Mouse (Mus musculus): Measurements from ENCODE around the gene Tubd1. TPM values are rescaled to one million over a fixed set of nuclear protein-coding genes. Genes with fewer than 3 reads are reported as not detected.
"Not testable (repeated sequence)": the region's sequence is repeated elsewhere in the genome, so short reads cannot be mapped to it uniquely, and the experiment has no call there.

Tubd1 gene
- polyA plus RNA-seq, 1 experiment from 2014 or later, result 12.6 TPM

- no peak overlapping the region for H3K4me3 ChIP-seq (ENCODE audit: low read depth, low read length)
- WGBS, result 83% methylated on average over 3 of the region's 3 CpGs
- no peaks in the 10 kb centered on the region for H3K27me3 ChIP-seq (ENCODE audit: control insufficient read depth, insufficient read depth, low read length)
- H3K36me3 ChIP-seq (replicated peaks; ENCODE audit: control insufficient read depth, insufficient read depth, low read depth, low read length), result peaks cover 13% of the 10 kb centered on the region
- no peak overlapping the region for H3K4me2 ChIP-seq (ENCODE audit: low read depth, low read length)
- H3K4me1 ChIP-seq (ENCODE audit: control insufficient read depth, insufficient read depth, low read length), result no peaks in the 10 kb centered on the region
- H3K27ac ChIP-seq (replicated peaks; ENCODE audit: low read depth, low read length), result no peak overlapping the region
- DNase-seq (ENCODE audit: low spot score) (no peak), ATAC-seq (replicated peaks; ENCODE audit: insufficient number of reproducible peaks, low FRiP score, low TSS enrichment, low read depth) (no peak)
- no peaks in the 10 kb centered on the region for H3K9me3 ChIP-seq (replicated peaks; ENCODE audit: control insufficient read depth, low read length)
- no peak overlapping the region for H3K9ac ChIP-seq (replicated peaks; ENCODE audit: low read length)
Measured at GRCm38 (mm10) chr11:86517229-86517628, 27.6 kb upstream of the Tubd1 start.

GRCm38 (mm10) chr11:86519751-86520150 is 25.0 kb upstream of the Tubd1 start:
- DNase-seq (ENCODE audit: low spot score) (no peak), ATAC-seq (replicated peaks; ENCODE audit: insufficient number of reproducible peaks, low FRiP score, low TSS enrichment, low read depth) (no peak)
- Histone ChIP-seq H3K4me1 (ENCODE audit: control insufficient read depth, insufficient read depth, low read length) (no peaks in the 10 kb centered on the region), H3K36me3 (replicated peaks; ENCODE audit: control insufficient read depth, insufficient read depth, low read depth, low read length) (peaks cover 13% of the 10 kb centered on the region), H3K27ac (replicated peaks; ENCODE audit: low read depth, low read length) (no peak overlapping the region), H3K4me3 (ENCODE audit: low read depth, low read length) (no peak overlapping the region), H3K4me2 (ENCODE audit: low read depth, low read length) (no peak overlapping the region), H3K9me3 (replicated peaks; ENCODE audit: control insufficient read depth, low read length) (no peaks in the 10 kb centered on the region), H3K9ac (replicated peaks; ENCODE audit: low read length) (no peak overlapping the region), H3K27me3 (ENCODE audit: control insufficient read depth, insufficient read depth, low read length) (no peaks in the 10 kb centered on the region)
- 95% methylated on average over 7 of the region's 7 CpGs for WGBS

DNA sequence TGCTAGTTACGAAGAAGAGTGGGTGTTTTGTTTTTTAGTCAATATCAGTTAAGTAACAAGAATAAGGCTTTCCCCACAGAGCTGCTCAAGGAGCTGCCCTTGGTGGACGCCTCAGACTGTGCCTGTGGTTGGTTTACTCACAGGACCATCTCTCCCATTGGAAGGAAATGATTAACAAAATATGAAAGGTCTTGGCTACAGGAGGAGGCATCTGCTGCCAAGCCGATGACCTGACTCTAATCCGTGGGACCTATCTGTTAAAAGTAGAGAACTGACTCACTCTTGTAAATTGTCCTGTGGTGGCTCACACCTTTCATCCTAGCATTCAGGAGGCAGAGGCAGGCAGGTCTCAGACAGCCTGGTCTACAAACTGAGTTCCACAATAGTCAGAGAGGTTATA is 17.3 kb upstream of the Tubd1 start:
- no peaks in the 10 kb centered on the region; the same call in 1 of the 2 replicates for H3K36me3 ChIP-seq (replicated peaks; ENCODE audit: control insufficient read depth, insufficient read depth, low read depth, low read length)
- no peaks in the 10 kb centered on the region for H3K27me3 ChIP-seq (ENCODE audit: control insufficient read depth, insufficient read depth, low read length)
- H3K27ac ChIP-seq (replicated peaks; ENCODE audit: low read depth, low read length), result no peak overlapping the region
- no peak for DNase-seq (ENCODE audit: low spot score)
- no peaks in the 10 kb centered on the region for H3K9me3 ChIP-seq (replicated peaks; ENCODE audit: control insufficient read depth, low read length)
- H3K4me3 ChIP-seq (ENCODE audit: low read depth, low read length), result no peak overlapping the region
- no peak overlapping the region for H3K9ac ChIP-seq (replicated peaks; ENCODE audit: low read length)
- no peak for ATAC-seq (replicated peaks; ENCODE audit: insufficient number of reproducible peaks, low FRiP score, low TSS enrichment, low read depth)
- no peaks in the 10 kb centered on the region for H3K4me1 ChIP-seq (ENCODE audit: control insufficient read depth, insufficient read depth, low read length)
- H3K4me2 ChIP-seq (ENCODE audit: low read depth, low read length), result no peak overlapping the region
- 90% methylated on average over 4 of the region's 4 CpGs for WGBS

DNA sequence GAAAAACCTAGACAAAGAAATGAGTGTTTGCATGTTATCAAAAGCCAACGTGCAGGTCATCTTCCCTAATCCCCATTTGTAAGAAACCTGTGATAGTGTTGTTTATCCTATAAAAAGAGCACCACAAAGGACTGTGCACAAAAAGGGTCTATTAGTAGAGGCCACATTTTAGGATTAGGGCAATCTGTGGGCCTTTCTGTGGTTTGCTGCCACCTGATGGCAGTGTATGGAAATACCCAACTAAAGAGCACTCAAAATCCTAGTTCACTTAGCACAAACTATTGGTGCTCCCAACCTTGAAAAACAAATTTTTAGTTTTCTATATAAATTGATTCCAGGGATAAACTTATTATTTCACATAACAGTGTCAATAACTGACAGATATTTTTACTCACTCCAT is 12.0 kb upstream of the Tubd1 start:
- H3K9ac ChIP-seq (replicated peaks; ENCODE audit: low read length), result no peak overlapping the region
- H3K4me3 ChIP-seq (ENCODE audit: low read depth, low read length), result no peak overlapping the region
- DNase-seq (ENCODE audit: low spot score) (peak; percentile 49), ATAC-seq (replicated peaks; ENCODE audit: insufficient number of reproducible peaks, low FRiP score, low TSS enrichment, low read depth) (no peak)
- H3K36me3 ChIP-seq (replicated peaks; ENCODE audit: control insufficient read depth, insufficient read depth, low read depth, low read length), result no peaks in the 10 kb centered on the region; the same call in 1 of the 2 replicates
- no peaks in the 10 kb centered on the region for H3K4me1 ChIP-seq (ENCODE audit: control insufficient read depth, insufficient read depth, low read length)
- 80% methylated on average over 1 of the region's 1 CpGs for WGBS
- H3K27me3 ChIP-seq (ENCODE audit: control insufficient read depth, insufficient read depth, low read length), result no peaks in the 10 kb centered on the region
- H3K9me3 ChIP-seq (replicated peaks; ENCODE audit: control insufficient read depth, low read length), result no peaks in the 10 kb centered on the region
- no peak overlapping the region for H3K4me2 ChIP-seq (ENCODE audit: low read depth, low read length)
- H3K27ac ChIP-seq (replicated peaks; ENCODE audit: low read depth, low read length), result no peak overlapping the region

DNA sequence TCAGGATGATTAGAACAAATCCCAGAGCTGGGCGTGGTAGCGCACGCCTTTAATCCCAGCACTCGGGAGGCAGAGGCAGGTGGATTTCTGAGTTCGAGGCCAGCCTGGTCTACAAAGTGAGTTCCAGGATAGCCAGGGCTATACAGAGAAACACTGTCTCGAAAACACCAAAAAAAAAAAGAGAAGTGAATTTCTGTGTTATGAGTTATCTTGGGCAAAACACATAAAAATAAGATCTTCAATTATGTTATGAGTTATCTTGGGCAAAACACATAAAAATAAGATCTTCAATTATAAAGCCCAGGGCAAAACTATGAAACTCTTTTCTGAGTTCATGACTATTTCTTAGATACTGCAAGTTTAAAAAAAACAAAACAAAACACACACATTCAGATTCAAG is 11.5 kb upstream of the Tubd1 start:
- ATAC-seq (replicated peaks; ENCODE audit: insufficient number of reproducible peaks, low FRiP score, low TSS enrichment, low read depth); H3K9ac ChIP-seq (replicated peaks; ENCODE audit: low read length): not testable (repeated sequence)
- 90% methylated on average over 6 of the region's 6 CpGs for WGBS

GRCm38 (mm10) chr11:86534201-86534910 is 10.4 kb upstream of the Tubd1 start:
- ATAC-seq (replicated peaks; ENCODE audit: insufficient number of reproducible peaks, low FRiP score, low TSS enrichment, low read depth), result no peak
- 93% methylated on average over 5 of the region's 5 CpGs for WGBS

More for the DNA sequence above, 11.5 kb upstream of the Tubd1 start:
- H3K4me3 ChIP-seq (ENCODE audit: low read depth, low read length); H3K27ac ChIP-seq (replicated peaks; ENCODE audit: low read depth, low read length); H3K27me3 ChIP-seq (ENCODE audit: control insufficient read depth, insufficient read depth, low read length); H3K4me2 ChIP-seq (ENCODE audit: low read depth, low read length); H3K36me3 ChIP-seq (replicated peaks; ENCODE audit: control insufficient read depth, insufficient read depth, low read depth, low read length); H3K9me3 ChIP-seq (replicated peaks; ENCODE audit: control insufficient read depth, low read length); H3K4me1 ChIP-seq (ENCODE audit: control insufficient read depth, insufficient read depth, low read length); DNase-seq (ENCODE audit: low spot score): not testable (repeated sequence)

DNA sequence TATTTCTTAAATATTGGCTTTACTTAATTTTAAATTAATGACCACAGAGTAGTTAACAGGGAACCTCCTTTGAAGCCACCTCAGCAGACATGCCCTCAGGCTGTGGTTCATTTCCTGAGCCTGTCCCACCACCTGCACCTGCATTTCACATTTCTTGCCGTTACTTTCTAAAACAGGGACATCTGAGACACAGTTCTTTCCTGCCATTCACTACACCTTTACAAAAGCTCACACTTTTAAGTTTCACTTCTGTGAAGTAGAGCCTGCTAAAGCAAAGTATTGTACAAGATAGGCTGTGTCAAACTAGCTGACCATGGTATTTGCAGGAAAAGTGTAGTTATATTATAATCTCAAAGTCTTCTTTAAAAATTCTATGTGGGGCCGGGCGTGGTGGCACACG is 6.0 kb upstream of the Tubd1 start:
- no peak for DNase-seq (ENCODE audit: low spot score)
- 84% methylated on average over 4 of the region's 4 CpGs for WGBS

More at GRCm38 (mm10) chr11:86534201-86534910, 10.4 kb upstream of the Tubd1 start:
- Histone ChIP-seq H3K4me3 (ENCODE audit: low read depth, low read length) (no peak overlapping the region), H3K9me3 (replicated peaks; ENCODE audit: control insufficient read depth, low read length) (no peaks in the 10 kb centered on the region), H3K36me3 (replicated peaks; ENCODE audit: control insufficient read depth, insufficient read depth, low read depth, low read length) (no peaks in the 10 kb centered on the region; the same call in 1 of the 2 replicates), H3K9ac (replicated peaks; ENCODE audit: low read length) (no peak overlapping the region), H3K27ac (replicated peaks; ENCODE audit: low read depth, low read length) (no peak overlapping the region), H3K4me1 (ENCODE audit: control insufficient read depth, insufficient read depth, low read length) (no peaks in the 10 kb centered on the region), H3K27me3 (ENCODE audit: control insufficient read depth, insufficient read depth, low read length) (no peaks in the 10 kb centered on the region), H3K4me2 (ENCODE audit: low read depth, low read length) (no peak overlapping the region)
- DNase-seq (ENCODE audit: low spot score), result no peak

DNA sequence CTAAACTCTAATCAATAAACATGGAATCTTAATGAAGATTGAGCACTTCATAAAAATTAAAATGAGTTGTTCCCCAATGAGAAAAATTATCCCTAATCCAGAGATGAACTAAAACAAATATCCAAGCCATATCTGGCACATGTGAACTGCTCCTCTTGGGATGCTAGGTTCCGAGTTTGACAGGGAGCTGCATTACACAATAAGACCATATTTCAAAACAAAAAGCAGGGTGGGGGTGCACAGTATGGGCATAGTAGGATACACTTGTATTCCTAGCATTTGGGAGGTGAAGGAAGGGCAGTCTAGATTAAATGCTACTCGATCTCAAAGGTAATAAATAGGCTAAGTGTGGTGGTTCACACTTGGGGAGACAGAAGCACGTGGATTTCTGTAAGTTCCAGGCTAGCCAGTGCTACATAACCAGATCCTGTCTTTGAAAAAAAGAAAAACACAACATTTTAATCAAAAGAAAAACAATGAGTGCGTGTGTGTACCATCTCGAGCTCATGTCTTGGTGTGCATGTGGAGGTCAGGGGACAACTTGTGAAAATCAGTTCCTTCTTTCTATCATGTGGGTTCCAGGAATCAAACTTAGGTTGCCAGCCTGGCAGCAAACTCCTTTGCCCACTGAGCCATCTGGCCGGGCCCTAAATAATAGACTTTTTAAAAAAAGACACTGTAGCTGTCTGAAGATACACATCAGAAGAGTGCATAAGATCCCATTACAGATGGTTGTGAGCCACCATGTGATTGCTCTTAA is 4.9 kb upstream of the Tubd1 start:
- no peak overlapping the region for H3K4me2 ChIP-seq (ENCODE audit: low read depth, low read length)
- no peak overlapping the region for H3K9ac ChIP-seq (replicated peaks; ENCODE audit: low read length)
- no peaks in the 10 kb centered on the region for H3K9me3 ChIP-seq (replicated peaks; ENCODE audit: control insufficient read depth, low read length)
- H3K4me1 ChIP-seq (ENCODE audit: control insufficient read depth, insufficient read depth, low read length), result peaks cover 2% of the 10 kb centered on the region; the same call in 1 of the 2 replicates
- H3K27me3 ChIP-seq (ENCODE audit: control insufficient read depth, insufficient read depth, low read length), result no peaks in the 10 kb centered on the region
- no peak overlapping the region for H3K4me3 ChIP-seq (ENCODE audit: low read depth, low read length)
- WGBS, result 89% methylated on average over 6 of the region's 6 CpGs
- DNase-seq (ENCODE audit: low spot score) (no peak), ATAC-seq (replicated peaks; ENCODE audit: insufficient number of reproducible peaks, low FRiP score, low TSS enrichment, low read depth) (no peak)
- H3K27ac ChIP-seq (replicated peaks; ENCODE audit: low read depth, low read length), result no peak overlapping the region
- H3K36me3 ChIP-seq (replicated peaks; ENCODE audit: control insufficient read depth, insufficient read depth, low read depth, low read length), result no peaks in the 10 kb centered on the region

More for the DNA sequence above, 6.0 kb upstream of the Tubd1 start:
- no peak for ATAC-seq (replicated peaks; ENCODE audit: insufficient number of reproducible peaks, low FRiP score, low TSS enrichment, low read depth)
- no peak overlapping the region for H3K27ac ChIP-seq (replicated peaks; ENCODE audit: low read depth, low read length)
- H3K9me3 ChIP-seq (replicated peaks; ENCODE audit: control insufficient read depth, low read length), result no peaks in the 10 kb centered on the region
- peaks cover 2% of the 10 kb centered on the region; the same call in 1 of the 2 replicates for H3K4me1 ChIP-seq (ENCODE audit: control insufficient read depth, insufficient read depth, low read length)
- no peak overlapping the region for H3K9ac ChIP-seq (replicated peaks; ENCODE audit: low read length)
- no peaks in the 10 kb centered on the region for H3K27me3 ChIP-seq (ENCODE audit: control insufficient read depth, insufficient read depth, low read length)
- H3K4me2 ChIP-seq (ENCODE audit: low read depth, low read length), result no peak overlapping the region
- no peak overlapping the region for H3K4me3 ChIP-seq (ENCODE audit: low read depth, low read length)
- no peaks in the 10 kb centered on the region; the same call in 1 of the 2 replicates for H3K36me3 ChIP-seq (replicated peaks; ENCODE audit: control insufficient read depth, insufficient read depth, low read depth, low read length)

Data from embryonic facial prominence, embryonic 11.5 days (tissue).